Comparison of ENCODE assay signal across 13 mouse cellular contexts in genomic region chr12:4501916-4502315, GRCm38 (mm10). TPM values are rescaled to one million over a fixed set of nuclear protein-coding genes. Genes with fewer than 3 reads are reported as not detected.
DNase-seq lines count a peak whose midpoint lies in the region; ATAC-seq and TF ChIP-seq lines count a peak whose summit lies in the region.
"Had no signal": no experiment of that assay in that cellular context is flagged by ENCODE, and none has a peak within 500 bp of the region (broad histone marks: within the 10 kb centered on the region; RNA-seq: fewer than 3 reads in every experiment).

No protein-coding gene starts in this region.

- H3K4me2 ChIP-seq in lung, postnatal 0 days (replicated peaks; ENCODE audit: low read depth, low read length): no peak overlapping the region
- H3K4me2 ChIP-seq in kidney, embryonic 15.5 days: no peak overlapping the region
- H3K4me2 ChIP-seq: hindbrain, embryonic 15.5 days; lung, embryonic 15.5 days had no signal

- peak; percentile 40 for DNase-seq in heart, adult 11 months
- DNase-seq in heart, adult 8-10 months (ENCODE audit: low spot score): no peak
- DNase-seq in c-Kit-positive CD71-positive TER-119-positive erythroid progenitor cells, embryonic 14.5 days (ENCODE audit: low spot score): peak; percentile 60
- peak; percentile 32 to 44 for DNase-seq in left cerebral cortex, postnatal 10 days (ENCODE audit: extremely low spot score in 1 of 2, low spot score in 2 of 2)
- DNase-seq in right cerebral cortex, adult 18-20 months: peak; percentile 76
- no peak for DNase-seq in lung, postnatal 0 days (ENCODE audit: low spot score)
- no peak for DNase-seq in adrenal gland, adult 8-10 months
- DNase-seq: kidney, postnatal 4 days had no signal

- no peak for TF ChIP-seq EP300 in lung, postnatal 0 days (IDR thresholded peaks at IDR 0.05)

- no peaks in the 10 kb centered on the region for H3K27me3 ChIP-seq in lung, postnatal 0 days (replicated peaks; ENCODE audit: insufficient read depth, low read length)
- no peaks in the 10 kb centered on the region for H3K27me3 ChIP-seq in kidney, embryonic 15.5 days
- H3K27me3 ChIP-seq: hindbrain, embryonic 15.5 days; lung, embryonic 15.5 days; Patski had no signal

- intact Hi-C loops in left cerebral cortex, postnatal 10 days (cut with DNase I): no loop called here

- ATAC-seq in lung, postnatal 0 days: no peak
- ATAC-seq in kidney, embryonic 15.5 days (replicated peaks; ENCODE audit: low FRiP score): no peak
- ATAC-seq: Patski had no signal

- H3K9ac ChIP-seq in lung, postnatal 0 days (replicated peaks; ENCODE audit: low read depth): no peak overlapping the region
- H3K9ac ChIP-seq in kidney, embryonic 15.5 days: no peak overlapping the region
- H3K9ac ChIP-seq: hindbrain, embryonic 15.5 days; lung, embryonic 15.5 days had no signal

- H3K4me3 ChIP-seq in lung, postnatal 0 days (ENCODE audit: low read depth, low read length): no peak overlapping the region
- no peak overlapping the region for H3K4me3 ChIP-seq in kidney, embryonic 15.5 days (replicated peaks)
- H3K4me3 ChIP-seq: hindbrain, embryonic 15.5 days; lung, embryonic 15.5 days; myocyte had no signal

- no peaks in the 10 kb centered on the region for H3K9me3 ChIP-seq in lung, postnatal 0 days (ENCODE audit: low read length)
- H3K9me3 ChIP-seq in kidney, embryonic 15.5 days (replicated peaks): no peaks in the 10 kb centered on the region
- H3K9me3 ChIP-seq: hindbrain, embryonic 15.5 days; lung, embryonic 15.5 days had no signal

- whole genome bisulfite sequencing in lung, postnatal 0 days: 37% methylated on average over 3 of the region's 3 CpGs
- WGBS in kidney, embryonic 15.5 days: 39% methylated on average over 3 of the region's 3 CpGs

- TF ChIP-seq CTCF in lung, postnatal 0 days (IDR thresholded peaks at IDR 0.05): no peak

- H3K4me1 ChIP-seq in lung, postnatal 0 days (ENCODE audit: insufficient read depth, low read depth, low read length): no peaks in the 10 kb centered on the region
- no peaks in the 10 kb centered on the region for H3K4me1 ChIP-seq in kidney, embryonic 15.5 days
- H3K4me1 ChIP-seq: lung, embryonic 15.5 days had no signal

- no peak overlapping the region for H3K27ac ChIP-seq in lung, postnatal 0 days (ENCODE audit: low read length)
- no peak overlapping the region for H3K27ac ChIP-seq in kidney, embryonic 15.5 days
- H3K27ac ChIP-seq: hindbrain, embryonic 15.5 days; lung, embryonic 15.5 days had no signal

- no peaks in the 10 kb centered on the region for H3K36me3 ChIP-seq in lung, postnatal 0 days (ENCODE audit: insufficient read depth, low read length)
- H3K36me3 ChIP-seq in kidney, embryonic 15.5 days: no peaks in the 10 kb centered on the region
- H3K36me3 ChIP-seq: hindbrain, embryonic 15.5 days; lung, embryonic 15.5 days had no signal

RNA-seq across cellular contexts. Expression of gene Ncoa1, which starts 24.9 kb away (rescaled TPM):
- total RNA-seq in heart, adult 8-10 months (2022): 10 to 100 TPM; 28.7 to 31.0 (median 29.4) TPM
- 10 to 100 TPM; 87.6 to 89.7 TPM for total RNA-seq in left cerebral cortex, postnatal 10 days (2021)
- 9.6 and 12.4 TPM in 2 replicates for polyA plus RNA-seq in lung, postnatal 0 days (2015; fragmentation: Nextera tagmentation; extraction: Ambion mirVana)
- polyA plus RNA-seq in kidney, embryonic 15.5 days (2015; fragmentation: Nextera tagmentation; extraction: Ambion mirVana): 5.4 and 6.9 TPM in 2 replicates
- total RNA-seq in adrenal gland, adult 8-10 months (2022): 10 to 100 TPM; 33.7 to 62.3 (median 46.2) TPM

Comparison
In these comparisons a context has a peak if more than half of its experiments do, and no peak if none do; other contexts are left out.
1. DNase-seq: peak in heart, adult 11 months (single experiment), c-Kit-positive CD71-positive TER-119-positive erythroid progenitor cells, embryonic 14.5 days (single experiment), left cerebral cortex, postnatal 10 days (2 of 2) and right cerebral cortex, adult 18-20 months (single experiment); none in heart, adult 8-10 months (single experiment), lung, postnatal 0 days (single experiment) and adrenal gland, adult 8-10 months (single experiment).